In the genomic region with DNA sequence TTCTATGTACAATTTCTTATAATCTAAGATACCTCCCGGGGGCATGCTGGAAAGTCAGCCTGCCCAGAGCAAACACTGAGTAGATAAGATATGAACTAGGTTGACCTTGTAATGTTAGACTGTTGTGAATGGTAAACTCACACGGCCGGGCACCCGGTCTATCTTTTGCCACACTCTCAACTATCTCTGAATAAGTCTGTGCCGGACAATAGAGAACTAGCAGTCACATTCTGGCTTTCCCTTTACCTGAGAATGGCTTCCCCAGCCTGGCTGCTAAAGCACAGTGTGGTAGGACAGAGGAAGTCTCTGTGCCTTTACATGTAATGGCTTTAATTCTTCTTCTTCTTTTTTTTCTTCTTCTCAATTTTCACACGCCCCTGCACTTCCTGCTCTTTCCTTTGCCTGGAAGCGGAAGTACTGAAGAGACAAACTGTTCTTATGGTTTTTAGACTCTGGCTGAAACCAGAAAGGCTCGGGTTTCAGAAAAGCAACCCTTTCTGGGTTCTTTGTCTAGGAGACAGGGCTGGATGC, we compare ENCODE assay signal across 9 mouse cellular contexts.
DNase-seq lines count a peak whose midpoint lies in the region; ATAC-seq and TF ChIP-seq lines count a peak whose summit lies in the region.
"Had no signal": no experiment of that assay in that cellular context is flagged by ENCODE, and none has a peak within 500 bp of the region (broad histone marks: within the 10 kb centered on the region; RNA-seq: fewer than 3 reads in every experiment).

No protein-coding gene starts in this region.

- H3K4me2 ChIP-seq in heart, embryonic 12.5 days = peak overlapping the region; percentile 47
- no peak overlapping the region for H3K4me2 ChIP-seq in hindbrain, embryonic 12.5 days (replicated peaks)
- H3K4me2 ChIP-seq: hindbrain, embryonic 15.5 days had no signal

- DNase-seq in lung, adult 18-20 months = peak; percentile 21 to 26
- no peak for DNase-seq in lung, adult 2 months
- peak; percentile 22 for DNase-seq in lung, postnatal 14 days
- peak; percentile 30 to 40 for DNase-seq in thymus, postnatal 36 days
- DNase-seq in adipocyte (ENCODE audit: low spot score) = no peak
- DNase-seq in embryo, embryonic 9.5 days (ENCODE audit: extremely low spot score) = no peak

- no peak for ATAC-seq in heart, embryonic 12.5 days (ENCODE audit: insufficient number of reproducible peaks, low FRiP score)
- no peak for ATAC-seq in hindbrain, embryonic 12.5 days (ENCODE audit: low FRiP score)

- no peak for TF ChIP-seq CTCF in lung, adult 2 months (IDR thresholded peaks at IDR 0.05; ENCODE audit: insufficient read depth, low read length)

- H3K9ac ChIP-seq in heart, embryonic 12.5 days = no peak overlapping the region
- H3K9ac ChIP-seq in hindbrain, embryonic 12.5 days = no peak overlapping the region
- H3K9ac ChIP-seq: hindbrain, embryonic 15.5 days had no signal

- no peak overlapping the region for H3K4me3 ChIP-seq in lung, adult 2 months (replicated peaks; ENCODE audit: extremely low read depth, low read depth, low read length)
- H3K4me3 ChIP-seq in heart, embryonic 12.5 days = no peak overlapping the region
- H3K4me3 ChIP-seq in hindbrain, embryonic 12.5 days = no peak overlapping the region
- H3K4me3 ChIP-seq: hindbrain, embryonic 15.5 days had no signal

- no peak for TF ChIP-seq POLR2A in lung, adult 2 months (IDR thresholded peaks at IDR 0.05; ENCODE audit: borderline replicate concordance, extremely low read depth, low read depth, low read length)

- peak overlapping the region; percentile 35; the same call in 1 of the 2 replicates for H3K27ac ChIP-seq in heart, embryonic 12.5 days (ENCODE audit: poor library complexity, severe bottlenecking)
- no peak overlapping the region for H3K27ac ChIP-seq in hindbrain, embryonic 12.5 days
- H3K27ac ChIP-seq: hindbrain, embryonic 15.5 days had no signal

- no peaks in the 10 kb centered on the region for H3K27me3 ChIP-seq in heart, embryonic 12.5 days (replicated peaks)
- no peaks in the 10 kb centered on the region for H3K27me3 ChIP-seq in hindbrain, embryonic 12.5 days
- H3K27me3 ChIP-seq: hindbrain, embryonic 15.5 days had no signal

- H3K9me3 ChIP-seq in heart, embryonic 12.5 days (replicated peaks) = no peaks in the 10 kb centered on the region
- H3K9me3 ChIP-seq in hindbrain, embryonic 12.5 days (replicated peaks) = no peaks in the 10 kb centered on the region
- H3K9me3 ChIP-seq: hindbrain, embryonic 15.5 days had no signal

- WGBS in lung, adult 2 months = 19% methylated on average over 8 of the region's 8 CpGs
- WGBS in heart, embryonic 12.5 days = 18% methylated on average over 8 of the region's 8 CpGs
- 76% methylated on average over 8 of the region's 8 CpGs for WGBS in hindbrain, embryonic 12.5 days

- H3K4me1 ChIP-seq in lung, adult 2 months (ENCODE audit: control insufficient read depth, insufficient read depth, low read length) = peaks cover 22% of the 10 kb centered on the region
- peaks cover 12% of the 10 kb centered on the region for H3K4me1 ChIP-seq in heart, embryonic 12.5 days (replicated peaks)
- no peaks in the 10 kb centered on the region for H3K4me1 ChIP-seq in hindbrain, embryonic 12.5 days
- H3K4me1 ChIP-seq: hindbrain, embryonic 15.5 days had no signal

- H3K36me3 ChIP-seq in heart, embryonic 12.5 days = no peaks in the 10 kb centered on the region
- H3K36me3 ChIP-seq in hindbrain, embryonic 12.5 days = no peaks in the 10 kb centered on the region
- H3K36me3 ChIP-seq: hindbrain, embryonic 15.5 days had no signal

Comparison
In these comparisons a context has a peak if more than half of its experiments do, and no peak if none do; other contexts are left out.
1. DNase-seq: peak in lung, adult 18-20 months (2 of 2), lung, postnatal 14 days (single experiment) and thymus, postnatal 36 days (2 of 2); none in lung, adult 2 months (single experiment), adipocyte (single experiment) and embryo, embryonic 9.5 days (single experiment).